Mouse (Mus musculus) brain, embryonic 14.5 days (tissue): ENCODE measurements around the gene Apobec2. TPM values are rescaled to one million over a fixed set of nuclear protein-coding genes. Genes with fewer than 3 reads are reported as not detected.

Source experiments
- DNase-seq: peaks from one replicate; pipeline ENCODE4 v3.0.0-alpha.2; 2011; ENCODE audit warnings: low read depth
- CTCF ChIP-seq: fragments of 200-500 bp; IDR thresholded peaks from 2 replicates; pipeline ENCODE4 v1.5.1; 2012; ENCODE audit warnings: inconsistent platforms, mild to moderate bottlenecking, moderate library complexity, borderline replicate concordance; ENCODE audit not compliant: insufficient read depth, insufficient read length; ENCODE audit errors: extremely low read depth
- POLR2A ChIP-seq: fragments of 200-500 bp; IDR thresholded peaks from 2 replicates; pipeline ENCODE4 v1.6.1; 2012; ENCODE audit warnings: mild to moderate bottlenecking, inconsistent platforms, borderline replicate concordance; ENCODE audit not compliant: poor library complexity, insufficient read depth, insufficient read length, severe bottlenecking; ENCODE audit errors: extremely low read depth
- polyA plus RNA-seq: library from polyadenylated mRNA; depleted of rRNA; stranded (reverse); fragments of >200 nt; gene quantifications from 2 replicates; pipeline ENCODE4 v1.2.3, GENCODE M21; 2012

Gene Apobec2
- polyA plus RNA-seq, 1 experiment = 0.36 TPM

DNA sequence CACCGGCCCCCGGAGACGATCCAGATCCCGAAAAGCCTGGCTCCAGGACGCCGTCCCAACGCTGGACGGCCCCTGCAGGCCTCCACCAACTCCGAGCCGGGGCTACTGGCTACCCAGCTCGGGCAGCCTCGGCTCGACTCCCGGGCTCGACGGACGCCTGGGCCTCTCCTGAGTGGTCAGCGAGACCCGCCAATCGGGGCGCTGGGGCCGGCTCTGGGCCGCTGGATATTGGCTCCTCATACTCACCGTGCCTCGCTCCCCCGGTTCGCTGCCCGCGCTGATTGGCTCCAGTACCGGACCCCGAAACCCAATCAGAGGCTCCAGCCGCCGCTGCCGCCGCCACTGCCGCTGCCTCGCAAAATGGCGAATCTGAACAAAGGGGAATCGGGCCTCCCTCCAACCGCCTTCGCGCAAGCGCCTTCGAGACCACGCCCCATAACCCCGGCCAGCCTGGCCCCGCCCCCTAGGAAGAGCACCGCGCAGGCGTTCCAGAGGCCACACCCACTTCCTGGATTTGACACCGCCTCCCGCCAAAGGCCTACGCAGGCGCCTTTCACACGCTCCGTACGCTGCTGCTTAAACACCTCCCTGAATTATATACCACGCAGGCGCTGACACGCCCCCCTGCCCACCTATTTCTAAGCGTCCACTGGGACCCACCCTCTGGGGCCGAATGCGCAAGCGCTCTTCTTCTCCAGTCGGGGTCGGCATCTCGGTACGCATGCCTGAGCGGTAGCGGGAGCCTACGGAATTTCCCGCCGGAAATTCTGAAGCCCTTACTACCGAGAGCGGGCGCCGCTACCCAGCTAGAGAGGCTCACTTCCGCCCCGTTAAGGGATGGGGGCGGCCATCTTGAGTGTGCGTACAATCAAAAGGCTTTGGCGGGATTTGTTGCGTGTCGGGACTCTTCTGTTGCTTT lies 23.1 kb downstream of the Apobec2 start, which contains the start of the genes Nfya and Oard1:
TSS of gene Nfya (minus strand) at position 527 of the 919 bp plus-strand sequence.
TSS of gene Oard1 (plus strand) at position 635 of the 919 bp plus-strand sequence.
- TF ChIP-seq POLR2A = peak; percentile 92
- no peak for TF ChIP-seq CTCF
- peak; percentile 100 for DNase-seq

GRCm38 (mm10) chr17:48408526-48409291 lies 24.0 kb downstream of the Apobec2 start:
- peak; percentile 78 for DNase-seq
- TF ChIP-seq POLR2A (peak; percentile 63), CTCF (no peak)

DNA sequence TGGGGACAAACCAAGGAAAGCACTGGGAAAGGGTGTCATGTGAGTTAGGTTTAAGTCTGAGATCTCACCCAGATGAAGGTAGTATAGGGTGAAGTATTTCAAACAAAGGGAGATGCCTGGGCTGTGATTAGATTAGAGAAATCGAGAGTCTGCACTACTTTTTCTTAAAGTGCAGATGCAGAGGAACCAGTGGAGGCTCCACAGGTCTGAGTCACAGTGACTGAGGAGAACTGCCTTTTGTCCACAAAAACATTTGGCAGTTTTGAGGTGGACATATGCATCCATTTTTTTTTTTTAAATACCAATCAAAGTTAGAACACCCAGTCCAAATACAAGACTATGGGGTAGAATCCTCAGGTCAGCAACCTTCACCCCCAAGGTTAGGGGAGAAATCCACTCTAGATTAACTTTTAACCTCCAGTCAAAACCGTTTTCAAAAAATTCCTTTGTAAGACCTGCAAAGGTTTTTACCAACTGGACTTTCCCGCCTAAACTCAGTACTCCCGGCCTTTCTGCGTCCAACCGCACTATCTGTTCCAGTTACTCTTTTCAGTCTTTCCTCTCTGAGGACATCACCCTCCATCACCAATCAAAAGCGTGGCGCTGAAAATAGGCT lies 24.7 kb downstream of the Apobec2 start:
- no peak for DNase-seq
- TF ChIP-seq CTCF = no peak
- no peak for TF ChIP-seq POLR2A

GRCm38 (mm10) chr17:48407154-48407553 lies 25.6 kb downstream of the Apobec2 start:
- DNase-seq = peak; percentile 32

DNA sequence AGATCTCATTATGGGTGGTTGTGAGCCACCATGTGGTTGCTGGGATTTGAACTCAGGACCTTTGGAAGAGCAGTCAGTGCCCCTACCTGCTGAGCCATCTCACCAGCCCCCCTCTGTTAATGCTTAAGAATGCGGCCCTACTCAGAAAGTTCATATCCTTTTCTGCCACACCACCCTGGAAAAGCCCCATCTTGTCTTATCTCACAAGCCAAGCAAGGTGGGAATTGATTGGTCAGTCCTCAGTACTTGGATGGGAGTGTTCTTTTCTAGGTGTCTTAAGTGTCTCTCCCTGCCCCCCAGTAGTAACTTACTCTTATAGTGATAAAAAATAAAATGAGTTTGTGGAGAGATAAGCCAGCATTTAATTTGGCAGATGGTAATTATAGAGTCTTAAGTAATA lies 28.0 kb downstream of the Apobec2 start:
- DNase-seq = no peak
- TF ChIP-seq POLR2A (no peak), CTCF (no peak)

More at GRCm38 (mm10) chr17:48407154-48407553, 25.6 kb downstream of the Apobec2 start:
- TF ChIP-seq CTCF (no peak), POLR2A (no peak)

DNA sequence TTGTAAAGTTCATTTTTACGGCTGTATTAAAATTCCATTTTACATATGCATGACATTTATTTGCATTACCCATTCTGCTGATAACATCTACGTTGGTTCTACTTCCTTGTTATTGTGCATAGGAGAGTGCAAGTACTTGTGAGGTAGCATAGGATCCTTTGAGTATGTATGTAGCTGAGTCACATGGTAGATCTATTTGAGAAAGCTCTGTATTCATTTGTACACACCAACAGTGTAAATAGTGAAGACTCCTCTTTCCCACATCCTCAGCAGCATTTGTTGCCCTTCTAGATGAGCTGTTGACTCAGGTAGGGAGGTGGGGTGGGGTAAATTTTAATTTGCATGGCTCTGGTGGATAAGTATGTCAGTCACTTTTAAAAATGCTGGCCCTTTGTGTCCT lies 28.9 kb downstream of the Apobec2 start:
- no peak for TF ChIP-seq CTCF
- DNase-seq = no peak

GRCm38 (mm10) chr17:48402751-48403150 lies 30.0 kb downstream of the Apobec2 start:
- TF ChIP-seq POLR2A = no peak
- TF ChIP-seq CTCF = no peak

GRCm38 (mm10) chr17:48401710-48402109 lies 31.0 kb downstream of the Apobec2 start:
- no peak for DNase-seq
- TF ChIP-seq POLR2A (no peak), CTCF (no peak)

More at GRCm38 (mm10) chr17:48402751-48403150, 30.0 kb downstream of the Apobec2 start:
- no peak for DNase-seq

DNA sequence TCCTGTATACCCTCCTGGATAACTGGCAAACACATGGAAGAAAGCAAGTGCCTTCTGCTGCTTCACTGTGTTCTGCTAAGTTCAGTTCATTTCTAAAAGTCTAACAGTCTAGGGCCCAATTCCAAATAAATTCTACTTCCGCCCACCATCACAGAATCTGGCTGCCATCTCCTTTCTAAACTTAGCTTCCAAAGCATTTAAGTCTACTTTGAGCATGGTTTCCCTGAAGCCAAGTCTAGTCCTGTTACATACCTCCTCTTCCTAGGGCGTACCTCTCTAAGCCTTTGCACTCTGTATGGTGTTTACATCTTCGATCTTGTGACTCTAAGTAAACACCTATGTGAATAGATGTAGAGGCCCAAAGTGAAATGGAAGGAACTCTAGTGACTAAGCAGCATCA lies 40.1 kb downstream of the Apobec2 start:
- TF ChIP-seq POLR2A (no peak), CTCF (no peak)
- DNase-seq = no peak

- DNase-seq = no peak
- TF ChIP-seq CTCF = no peak
Measured at GRCm38 (mm10) chr17:48391446-48391845, 41.3 kb downstream of the Apobec2 start.

GRCm38 (mm10) chr17:48389442-48389841 lies 43.3 kb downstream of the Apobec2 start:
- DNase-seq = no peak
- TF ChIP-seq CTCF = no peak
- no peak for TF ChIP-seq POLR2A
